Mouse (Mus musculus) spleen, adult 2 months (tissue): ENCODE measurements at regions not wholly inside any gene's neighbourhood (a gene's known extent, or its start where the extent isn't known, plus 50 kb on each side); places are given as distances from the start of the nearest gene placed in this dataset.

ENCODE experiments used
- DNase-seq, 2 experiments: peaks; one replicate each; pipeline versions ENCODE4 v3.0.0 to v3.0.0-alpha.2; 2012 to 2021; ENCODE audit warnings: low spot score in 2 of 2, low read depth in 1 of 2
- H3K27ac ChIP-seq: fragments of 200-500 bp; 2 replicates; pipeline ENCODE4 v1.5.1; 2012; ENCODE audit warnings: low read length, inconsistent platforms; ENCODE audit not compliant: insufficient read depth
- H3K27me3 ChIP-seq: fragments of 200-500 bp; 2 replicates; pipeline ENCODE4 v1.6.1; 2012; ENCODE audit warnings: mild to moderate bottlenecking, moderate library complexity, low read length, inconsistent platforms; ENCODE audit not compliant: control insufficient read depth, insufficient read depth
- H3K36me3 ChIP-seq: fragments of 200-500 bp; 2 replicates; pipeline ENCODE4 v1.6.1; 2012; ENCODE audit warnings: mild to moderate bottlenecking, low read length, inconsistent platforms; ENCODE audit not compliant: control insufficient read depth, insufficient read depth
- H3K4me1 ChIP-seq: fragments of 200-500 bp; 2 replicates; pipeline ENCODE4 v1.6.1; 2011; ENCODE audit warnings: inconsistent platforms; ENCODE audit not compliant: control insufficient read depth, insufficient read depth, insufficient read length
- H3K4me3 ChIP-seq: fragments of 200-500 bp; 2 replicates; pipeline ENCODE4 v1.5.1; 2011; ENCODE audit warnings: mild to moderate bottlenecking, inconsistent platforms; ENCODE audit not compliant: insufficient read depth, insufficient read length; ENCODE audit errors: extremely low read depth
- CTCF ChIP-seq: fragments of 200-500 bp; IDR thresholded peaks from 2 replicates; pipeline ENCODE4 v1.5.1; 2011; ENCODE audit warnings: mild to moderate bottlenecking, inconsistent platforms; ENCODE audit not compliant: insufficient read depth, insufficient read length, insufficient replicate concordance; ENCODE audit errors: extremely low read depth
- POLR2A ChIP-seq: fragments of 200-500 bp; IDR thresholded peaks from 2 replicates; pipeline ENCODE4 v1.6.1; 2011; ENCODE audit warnings: low read depth, low read length, inconsistent platforms
- WGBS: fragments of 180-500 bp; shearing (Covaris S2); methylation state at CpG from one replicate; pipeline ENCODE4 v1.1.7; 2018; 5-methylcytosine and 5-hydroxymethylcytosine counted together

DNA sequence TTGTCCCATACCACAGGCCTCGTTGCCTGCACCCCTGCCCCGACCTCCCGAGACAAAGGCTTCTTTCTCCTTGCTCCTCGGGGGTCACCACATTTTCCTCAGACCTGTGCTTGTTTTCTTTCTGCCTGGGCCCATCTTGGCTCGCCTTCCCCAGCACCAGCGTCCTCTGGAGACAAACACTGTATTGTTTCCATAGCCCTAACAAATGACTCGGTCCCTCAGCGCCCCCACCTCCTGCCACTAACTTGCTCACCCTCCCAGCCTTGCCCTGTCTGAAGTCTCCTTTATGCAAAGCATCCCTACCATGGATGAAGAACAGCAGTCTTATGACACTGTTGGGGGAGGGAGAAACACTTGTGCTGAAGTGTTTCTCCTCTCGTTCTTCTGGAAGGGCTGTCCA is 402.1 kb downstream of the Sox9 start:
- Histone ChIP-seq H3K36me3 (no peaks in the 10 kb centered on the region), H3K27ac (no peak overlapping the region), H3K27me3 (no peaks in the 10 kb centered on the region), H3K4me1 (peaks cover 3% of the 10 kb centered on the region; the same call in 1 of the 2 replicates), H3K4me3 (no peak overlapping the region)
- no peak for DNase-seq
- WGBS: 64% methylated on average over 9 of the region's 9 CpGs
- TF ChIP-seq CTCF (no peak), POLR2A (no peak)

DNA sequence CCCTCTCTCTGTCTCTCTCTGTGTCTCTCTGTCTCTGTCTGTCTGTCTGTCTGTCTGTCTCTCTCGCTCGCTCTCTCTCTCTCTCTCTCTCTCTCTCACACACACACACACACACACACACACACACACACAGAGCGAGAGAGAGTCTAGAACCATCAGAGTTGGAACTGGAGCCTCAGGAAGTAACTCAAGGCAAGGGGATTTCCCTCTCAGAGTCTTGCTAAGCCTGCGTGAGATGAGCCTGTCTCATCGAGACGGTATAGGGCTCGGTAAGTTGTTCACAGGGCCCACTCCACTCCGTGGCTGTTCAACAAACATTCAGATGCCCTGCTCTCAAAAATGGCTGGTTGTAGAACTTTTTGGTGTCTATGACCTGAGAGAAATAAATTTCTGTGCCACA is 405.4 kb downstream of the Sox9 start:
- 53% methylated on average over 8 of the region's 8 CpGs for WGBS
- H3K4me3 ChIP-seq: no peak overlapping the region
- H3K36me3 ChIP-seq: no peaks in the 10 kb centered on the region
- no peaks in the 10 kb centered on the region for H3K27me3 ChIP-seq
- peaks cover 7% of the 10 kb centered on the region; the same call in 1 of the 2 replicates for H3K4me1 ChIP-seq
- no peak for DNase-seq
- no peak for TF ChIP-seq CTCF
- no peak for TF ChIP-seq POLR2A
- no peak overlapping the region for H3K27ac ChIP-seq

DNA sequence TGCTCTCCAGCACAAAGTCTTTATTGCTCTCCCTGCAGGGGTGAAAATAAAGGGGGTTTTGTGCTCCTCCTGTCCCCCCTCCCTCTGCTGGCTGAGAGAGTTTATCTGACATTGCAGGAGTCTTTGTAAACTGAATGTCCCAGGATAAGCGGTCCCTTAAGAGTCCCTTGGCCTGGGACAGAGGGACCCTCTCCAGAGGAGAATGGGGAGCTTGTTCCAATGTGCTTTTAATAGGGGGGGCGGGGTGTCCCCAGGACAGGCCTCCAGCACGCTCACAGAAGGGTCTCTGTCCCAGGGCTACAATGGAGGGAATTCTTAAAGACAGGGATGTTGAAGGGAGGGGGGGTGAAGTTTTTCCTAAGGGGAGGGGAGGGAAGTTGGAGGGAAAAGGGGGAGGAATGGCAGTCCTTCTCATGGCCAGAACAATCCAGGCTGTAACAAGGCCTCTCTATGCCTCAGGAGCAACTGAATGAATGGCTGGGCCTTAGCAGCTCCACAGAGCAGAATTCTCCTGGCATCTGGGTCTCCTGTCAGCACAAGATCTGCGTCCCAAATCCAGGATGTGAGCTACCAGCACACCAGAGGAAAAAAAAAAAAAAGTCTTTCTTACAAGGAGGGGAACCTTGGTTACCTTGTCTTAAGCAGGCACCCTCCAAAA is 406.4 kb downstream of the Sox9 start:
- no peaks in the 10 kb centered on the region for H3K27me3 ChIP-seq
- no peaks in the 10 kb centered on the region for H3K36me3 ChIP-seq
- H3K4me1 ChIP-seq: peaks cover 7% of the 10 kb centered on the region; the same call in 1 of the 2 replicates
- no peak overlapping the region for H3K27ac ChIP-seq
- WGBS: 90% methylated on average over 4 of the region's 4 CpGs
- H3K4me3 ChIP-seq: no peak overlapping the region
- DNase-seq: no peak
- TF ChIP-seq POLR2A (no peak), CTCF (no peak)

DNA sequence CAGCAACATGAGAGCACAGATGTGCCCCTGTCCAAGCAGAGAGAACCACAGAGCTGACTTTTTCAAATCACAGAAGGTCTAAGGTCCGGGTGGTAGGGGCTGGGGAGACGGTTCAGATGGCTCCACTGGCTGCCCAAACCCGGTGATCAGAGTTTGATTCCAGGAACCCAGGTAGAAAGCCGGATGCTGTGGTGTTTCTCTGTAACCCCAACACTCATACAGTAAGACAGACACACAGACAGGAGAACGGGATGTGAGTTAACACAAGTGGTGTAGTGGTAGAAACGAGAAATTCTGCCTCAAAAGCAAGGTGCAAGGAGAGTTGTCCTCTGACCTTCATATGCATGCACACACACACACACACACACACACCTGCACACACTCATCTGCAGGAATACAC is 408.0 kb downstream of the Sox9 start:
- H3K4me3 ChIP-seq: no peak overlapping the region
- no peaks in the 10 kb centered on the region for H3K36me3 ChIP-seq
- H3K27ac ChIP-seq: no peak overlapping the region; the same call in 1 of the 2 replicates
- WGBS: 81% methylated on average over 6 of the region's 6 CpGs
- peaks cover 8% of the 10 kb centered on the region; the same call in 1 of the 2 replicates for H3K4me1 ChIP-seq
- no peaks in the 10 kb centered on the region for H3K27me3 ChIP-seq
- TF ChIP-seq POLR2A: no peak
- no peak for DNase-seq

DNA sequence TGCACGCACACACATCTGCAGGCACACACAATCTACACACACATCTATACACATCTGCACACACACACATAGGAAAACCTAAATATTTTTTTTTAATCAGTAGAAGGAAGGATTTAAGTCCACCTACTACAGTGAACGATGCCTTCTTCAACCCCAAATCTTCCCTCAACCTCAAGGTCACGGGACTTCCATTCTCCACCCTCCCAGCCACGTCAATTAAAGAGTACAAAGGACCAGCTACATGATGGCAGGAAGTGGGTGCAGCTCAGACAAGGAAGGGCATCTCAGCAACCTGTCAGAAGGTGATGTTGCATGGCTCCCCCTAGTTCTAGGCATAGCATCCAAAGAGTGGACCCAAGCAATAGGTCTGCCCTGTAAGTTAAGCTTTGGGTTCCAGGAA is 408.5 kb downstream of the Sox9 start:
- Histone ChIP-seq H3K4me3 (no peak overlapping the region), H3K4me1 (peaks cover 10% of the 10 kb centered on the region; the same call in 1 of the 2 replicates), H3K36me3 (no peaks in the 10 kb centered on the region), H3K27me3 (no peaks in the 10 kb centered on the region), H3K27ac (no peak overlapping the region)
- WGBS: 51% methylated on average over 4 of the region's 4 CpGs
- peak in 1 of 2 experiments; percentile 63 for DNase-seq
- no peak for TF ChIP-seq POLR2A

DNA sequence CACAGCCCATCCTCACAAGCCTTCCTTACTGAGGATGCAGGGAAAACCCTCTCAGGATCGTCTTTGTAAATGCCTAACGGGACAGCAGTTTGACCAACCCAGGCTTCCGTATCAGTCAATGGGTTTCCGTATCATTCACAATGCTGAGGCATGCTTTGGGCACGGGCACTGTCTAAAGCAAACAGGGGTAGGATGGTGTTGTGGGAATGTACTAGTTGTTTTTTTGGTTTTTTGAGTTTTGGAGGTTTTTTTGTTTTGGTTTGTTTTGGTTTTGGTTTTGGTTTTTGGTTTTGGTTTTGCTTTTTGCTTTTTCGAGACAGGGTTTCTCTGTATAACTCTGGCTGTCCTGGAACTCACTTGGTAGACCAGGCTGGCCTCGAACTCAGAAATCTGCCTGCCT is 409.0 kb downstream of the Sox9 start:
- TF ChIP-seq CTCF (no peak), POLR2A (no peak)
- WGBS: 80% methylated on average over 7 of the region's 7 CpGs
- Histone ChIP-seq H3K4me1 (peaks cover 10% of the 10 kb centered on the region; the same call in 1 of the 2 replicates), H3K27ac (no peak overlapping the region), H3K4me3 (no peak overlapping the region), H3K36me3 (no peaks in the 10 kb centered on the region), H3K27me3 (no peaks in the 10 kb centered on the region)
- no peak for DNase-seq

DNA sequence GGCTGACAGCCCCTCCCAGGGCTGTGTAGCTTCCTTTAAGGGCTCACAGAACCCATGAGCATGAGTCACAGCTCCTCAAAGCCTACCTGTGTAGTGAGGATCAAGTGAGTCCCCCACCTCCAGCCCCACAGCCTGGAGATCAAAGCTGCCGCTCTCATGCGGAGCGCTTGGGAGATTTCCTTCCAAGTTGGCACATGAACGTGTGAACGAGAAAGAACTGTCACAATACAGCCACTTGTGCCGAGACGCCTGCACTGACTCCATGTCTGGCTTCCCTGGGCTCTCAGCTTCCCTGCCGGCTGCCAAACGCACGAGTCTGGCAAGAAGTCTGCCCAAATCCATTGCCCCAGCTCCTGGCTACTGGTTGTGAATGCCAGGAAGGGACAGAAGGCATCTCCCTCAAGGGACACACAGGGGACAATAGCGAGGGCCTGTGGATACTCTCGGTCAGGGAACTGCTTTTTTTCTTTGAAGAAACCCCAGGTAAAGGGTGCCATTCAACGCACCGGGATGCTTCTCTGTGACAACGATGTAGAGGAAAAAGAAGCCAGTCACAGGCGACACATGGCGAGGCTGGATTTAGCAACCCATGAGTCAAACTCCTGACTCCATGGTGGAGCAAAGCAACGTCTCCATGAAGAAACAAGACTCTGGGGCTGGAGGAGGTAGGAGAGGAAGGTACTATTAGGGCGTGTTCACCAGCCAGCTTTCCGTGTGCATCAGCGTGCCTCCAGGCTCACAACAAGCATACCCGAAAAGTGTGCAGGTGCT is 410.2 kb downstream of the Sox9 start:
- Histone ChIP-seq H3K36me3 (no peaks in the 10 kb centered on the region), H3K4me1 (peaks cover 7% of the 10 kb centered on the region; the same call in 1 of the 2 replicates), H3K4me3 (no peak overlapping the region), H3K27me3 (no peaks in the 10 kb centered on the region), H3K27ac (no peak overlapping the region)
- no peak for DNase-seq
- no peak for TF ChIP-seq CTCF
- TF ChIP-seq POLR2A: no peak
- 81% methylated on average over 22 of the region's 22 CpGs for WGBS
